Mouse (Mus musculus): ENCODE data around the gene Timm9. TPM values are rescaled to one million over a fixed set of nuclear protein-coding genes. Genes with fewer than 3 reads are reported as not detected.

Timm9 gene
- polyA plus RNA-seq, 1 experiment from 2014 or later: 77.8 TPM

- H3K4me3 ChIP-seq (replicated peaks): no peak overlapping the region
- no peak overlapping the region for H3K27ac ChIP-seq
- H3K4me1 ChIP-seq (replicated peaks): peaks cover 16% of the 10 kb centered on the region
- ATAC-seq (ENCODE audit: insufficient number of reproducible peaks, insufficient read depth, low FRiP score, low TSS enrichment, low read depth): no peak
- no peak overlapping the region for H3K9ac ChIP-seq (replicated peaks)
- peaks cover 64% of the 10 kb centered on the region for H3K36me3 ChIP-seq
- no peaks in the 10 kb centered on the region for H3K9me3 ChIP-seq
- H3K4me2 ChIP-seq: no peak overlapping the region
- no peaks in the 10 kb centered on the region for H3K27me3 ChIP-seq
Observed at GRCm38 (mm10) chr12:71141189-71141588, 4.7 kb upstream of the Timm9 start.

DNA sequence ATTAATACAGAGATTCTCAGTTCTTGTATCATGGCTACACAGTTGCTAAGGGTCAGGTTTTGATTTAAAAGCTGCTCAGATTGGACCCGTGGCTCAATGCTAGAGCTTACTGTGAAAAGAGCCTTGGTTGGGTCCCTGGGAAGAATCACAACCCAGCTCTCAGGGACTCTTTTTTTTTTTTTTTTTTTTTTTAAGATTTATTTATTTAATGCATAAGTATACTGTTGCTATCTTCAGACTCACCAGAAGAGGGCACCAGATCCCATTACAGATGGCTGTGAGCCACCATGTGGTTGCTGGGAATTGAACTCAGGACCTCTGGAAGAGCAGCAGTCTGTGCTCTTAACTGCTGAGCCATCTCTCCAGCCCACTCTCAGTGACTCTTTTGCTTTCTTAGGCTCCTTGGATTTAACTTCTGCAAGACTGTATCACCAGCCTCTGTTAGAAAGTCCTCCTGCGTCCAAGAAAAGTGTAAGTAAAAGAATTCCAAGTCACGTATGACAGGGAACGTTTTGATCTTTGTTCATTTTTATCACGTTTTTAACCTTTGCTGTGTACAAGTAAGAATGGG lies 2.9 kb upstream of the Timm9 start:
- Histone ChIP-seq H3K4me1 (replicated peaks) (peaks cover 26% of the 10 kb centered on the region), H3K27ac (no peak overlapping the region), H3K36me3 (peaks cover 47% of the 10 kb centered on the region), H3K4me3 (replicated peaks) (no peak overlapping the region), H3K9me3 (no peaks in the 10 kb centered on the region), H3K4me2 (peak overlapping the region; percentile 92), H3K9ac (replicated peaks) (no peak overlapping the region), H3K27me3 (no peaks in the 10 kb centered on the region)
- WGBS: 82% methylated on average over 5 of the region's 5 CpGs
- ATAC-seq (ENCODE audit: insufficient number of reproducible peaks, insufficient read depth, low FRiP score, low TSS enrichment, low read depth): no peak

DNA sequence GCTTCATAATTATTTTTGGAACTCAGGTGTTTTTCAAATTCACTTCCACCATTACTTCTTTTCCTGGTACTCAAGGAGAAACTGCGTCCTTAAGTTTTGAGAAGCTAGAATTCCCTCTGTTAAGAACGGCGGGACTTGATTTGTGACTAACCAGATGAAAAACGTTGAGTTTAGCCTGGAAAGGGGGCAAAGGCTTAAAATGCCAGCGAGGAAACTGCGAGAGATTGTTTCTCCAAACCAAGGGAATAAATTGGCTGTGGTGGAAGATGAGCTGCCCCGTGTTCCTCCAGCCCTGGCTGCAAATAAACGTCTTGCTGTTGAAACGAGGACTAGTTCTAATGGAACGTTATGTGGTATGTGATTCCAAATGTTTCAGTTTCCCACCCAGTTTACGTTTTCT lies 1.2 kb upstream of the Timm9 start:
- ATAC-seq (ENCODE audit: insufficient number of reproducible peaks, insufficient read depth, low FRiP score, low TSS enrichment, low read depth): no peak
- H3K36me3 ChIP-seq: peaks cover 38% of the 10 kb centered on the region
- H3K4me3 ChIP-seq (replicated peaks): peak overlapping the region; percentile 93
- no peaks in the 10 kb centered on the region for H3K27me3 ChIP-seq
- WGBS: 8% methylated on average over 11 of the region's 11 CpGs
- H3K9me3 ChIP-seq: no peaks in the 10 kb centered on the region
- H3K9ac ChIP-seq (replicated peaks): peak overlapping the region; percentile 61
- H3K4me2 ChIP-seq: peak overlapping the region; percentile 92
- H3K4me1 ChIP-seq (replicated peaks): peaks cover 26% of the 10 kb centered on the region
- no peak overlapping the region for H3K27ac ChIP-seq

DNA sequence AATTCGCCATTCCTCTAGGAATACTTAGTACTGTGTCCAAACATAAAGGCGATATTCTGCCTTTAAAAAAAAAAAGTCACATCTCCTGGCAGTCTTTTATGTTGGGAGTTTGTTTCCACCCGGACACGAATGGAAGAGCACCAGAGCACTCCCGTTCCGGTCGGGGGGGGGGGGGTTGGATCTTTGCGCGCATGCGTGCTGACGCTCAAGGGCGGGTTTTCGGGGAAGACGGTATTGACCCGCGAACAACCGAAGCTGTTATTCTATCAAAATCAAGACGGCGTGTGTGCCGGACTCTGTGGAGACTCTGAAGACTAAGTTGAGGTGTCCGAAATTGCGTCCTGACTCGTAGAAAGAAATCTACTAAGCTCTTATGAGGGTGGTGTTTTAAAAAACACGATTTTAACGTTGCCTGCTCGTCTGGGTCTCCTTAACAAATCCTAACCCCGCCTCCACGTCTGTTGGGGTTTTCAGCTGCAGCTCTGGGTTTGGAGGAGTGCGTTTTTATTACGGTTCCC lies 549 bp upstream of the Timm9 start:
- WGBS: under 1% methylated on average over 30 of the region's 30 CpGs
- Histone ChIP-seq H3K4me1 (replicated peaks) (peaks cover 26% of the 10 kb centered on the region), H3K9me3 (no peaks in the 10 kb centered on the region), H3K27ac (peak overlapping the region; percentile 78), H3K9ac (replicated peaks) (peak overlapping the region; percentile 88), H3K36me3 (peaks cover 38% of the 10 kb centered on the region), H3K4me3 (replicated peaks) (peak overlapping the region; percentile 93), H3K27me3 (no peaks in the 10 kb centered on the region), H3K4me2 (peak overlapping the region; percentile 92)
- ATAC-seq (ENCODE audit: insufficient number of reproducible peaks, insufficient read depth, low FRiP score, low TSS enrichment, low read depth): peak; percentile 69

DNA sequence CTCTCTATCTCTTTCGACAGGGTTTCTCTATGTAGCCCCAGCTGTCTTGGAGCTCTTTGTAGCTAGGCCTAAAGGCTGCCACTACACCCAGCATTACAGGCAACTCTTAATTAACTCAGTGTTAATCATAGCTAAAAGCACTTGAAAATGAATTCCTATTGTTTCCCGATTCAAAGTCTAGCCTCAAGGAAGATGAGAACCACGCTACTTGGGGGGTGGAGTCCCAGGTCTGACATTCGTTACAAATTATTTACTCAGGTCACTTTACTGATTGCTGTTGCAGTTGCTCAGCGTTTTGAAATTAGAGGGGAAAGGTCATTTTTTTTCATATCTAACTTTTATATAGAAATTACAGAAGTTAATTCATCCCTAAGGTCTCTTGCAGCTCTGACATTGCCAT lies 903 bp downstream of the Timm9 start:
- Histone ChIP-seq H3K27me3 (no peaks in the 10 kb centered on the region), H3K4me1 (replicated peaks) (peaks cover 26% of the 10 kb centered on the region), H3K4me2 (peak overlapping the region; percentile 76), H3K4me3 (replicated peaks) (peak overlapping the region; percentile 93), H3K27ac (no peak overlapping the region), H3K9ac (replicated peaks) (no peak overlapping the region), H3K36me3 (peaks cover 27% of the 10 kb centered on the region), H3K9me3 (no peaks in the 10 kb centered on the region)
- WGBS: 27% methylated on average over 5 of the region's 5 CpGs
- ATAC-seq (ENCODE audit: insufficient number of reproducible peaks, insufficient read depth, low FRiP score, low TSS enrichment, low read depth): no peak

GRCm38 (mm10) chr12:71123286-71123685 lies 13.2 kb downstream of the Timm9 start:
- H3K27me3 ChIP-seq: no peaks in the 10 kb centered on the region
- H3K9me3 ChIP-seq: no peaks in the 10 kb centered on the region
- H3K4me1 ChIP-seq (replicated peaks): no peaks in the 10 kb centered on the region
- H3K4me3 ChIP-seq (replicated peaks): no peak overlapping the region
- peaks cover 46% of the 10 kb centered on the region for H3K36me3 ChIP-seq
- no peak overlapping the region for H3K27ac ChIP-seq
- no peak overlapping the region for H3K9ac ChIP-seq (replicated peaks)
- WGBS: 89% methylated on average over 9 of the region's 9 CpGs
- no peak for ATAC-seq (ENCODE audit: insufficient number of reproducible peaks, insufficient read depth, low FRiP score, low TSS enrichment, low read depth)
- no peak overlapping the region for H3K4me2 ChIP-seq

GRCm38 (mm10) chr12:71122731-71123130 lies 13.8 kb downstream of the Timm9 start:
- H3K36me3 ChIP-seq: peaks cover 45% of the 10 kb centered on the region
- H3K4me3 ChIP-seq (replicated peaks): no peak overlapping the region
- ATAC-seq (ENCODE audit: insufficient number of reproducible peaks, insufficient read depth, low FRiP score, low TSS enrichment, low read depth): no peak
- WGBS: 92% methylated on average over 10 of the region's 10 CpGs
- H3K27me3 ChIP-seq: no peaks in the 10 kb centered on the region
- H3K4me1 ChIP-seq (replicated peaks): no peaks in the 10 kb centered on the region
- no peak overlapping the region for H3K9ac ChIP-seq (replicated peaks)
- H3K27ac ChIP-seq: no peak overlapping the region
- H3K9me3 ChIP-seq: no peaks in the 10 kb centered on the region
- no peak overlapping the region for H3K4me2 ChIP-seq

GRCm38 (mm10) chr12:71116411-71116810 lies 20.1 kb downstream of the Timm9 start:
- Histone ChIP-seq H3K36me3 (peaks cover 1% of the 10 kb centered on the region; the same call in 1 of the 2 replicates), H3K9me3 (no peaks in the 10 kb centered on the region), H3K4me3 (replicated peaks) (no peak overlapping the region), H3K27me3 (peaks cover 4% of the 10 kb centered on the region), H3K4me1 (replicated peaks) (peaks cover 8% of the 10 kb centered on the region), H3K4me2 (no peak overlapping the region), H3K27ac (no peak overlapping the region), H3K9ac (replicated peaks) (no peak overlapping the region)
- WGBS: 80% methylated on average over 5 of the region's 5 CpGs
- ATAC-seq (ENCODE audit: insufficient number of reproducible peaks, insufficient read depth, low FRiP score, low TSS enrichment, low read depth): no peak

DNA sequence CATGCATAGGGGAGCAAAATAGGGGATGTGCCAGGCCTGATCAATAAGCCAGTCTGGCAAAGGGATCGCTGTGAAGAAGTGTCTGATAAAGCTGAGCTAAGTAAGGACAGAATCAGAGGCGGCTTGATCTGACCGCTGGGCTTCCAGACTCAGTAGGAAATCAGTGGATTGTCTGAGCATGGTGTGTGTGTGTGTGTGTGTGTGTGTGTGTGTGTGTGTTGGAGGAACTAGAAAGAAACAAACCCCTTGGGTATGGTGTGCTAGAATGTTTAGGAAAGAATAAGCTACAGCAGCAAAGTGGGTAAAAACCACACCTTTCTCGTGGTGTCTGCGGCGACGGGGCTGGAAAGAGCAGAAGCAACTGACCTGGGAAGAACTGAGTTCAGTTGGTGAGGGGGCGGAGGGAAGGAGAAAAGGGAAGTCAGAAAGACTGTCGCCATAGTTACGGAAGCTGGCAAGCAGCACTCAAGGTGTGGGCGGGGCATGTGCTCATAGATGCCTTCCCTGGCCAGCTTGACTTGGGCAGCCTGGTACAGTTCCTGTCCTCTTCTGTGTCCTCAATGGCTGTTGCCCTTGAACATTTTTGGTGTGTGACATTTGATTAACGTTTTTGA lies 22.7 kb downstream of the Timm9 start:
- Histone ChIP-seq H3K4me2 (peak overlapping the region; percentile 33), H3K9me3 (no peaks in the 10 kb centered on the region), H3K36me3 (no peaks in the 10 kb centered on the region), H3K27me3 (peaks cover 8% of the 10 kb centered on the region), H3K4me3 (replicated peaks) (no peak overlapping the region), H3K4me1 (replicated peaks) (peaks cover 11% of the 10 kb centered on the region), H3K27ac (no peak overlapping the region), H3K9ac (replicated peaks) (no peak overlapping the region)
- WGBS: 32% methylated on average over 12 of the region's 12 CpGs
- no peak for ATAC-seq (ENCODE audit: insufficient number of reproducible peaks, insufficient read depth, low FRiP score, low TSS enrichment, low read depth)

GRCm38 (mm10) chr12:71113074-71113473 lies 23.4 kb downstream of the Timm9 start:
- ATAC-seq (ENCODE audit: insufficient number of reproducible peaks, insufficient read depth, low FRiP score, low TSS enrichment, low read depth): no peak
- Histone ChIP-seq H3K4me2 (no peak overlapping the region), H3K9me3 (no peaks in the 10 kb centered on the region), H3K4me3 (replicated peaks) (no peak overlapping the region), H3K9ac (replicated peaks) (no peak overlapping the region), H3K36me3 (no peaks in the 10 kb centered on the region), H3K27ac (no peak overlapping the region), H3K4me1 (replicated peaks) (peaks cover 11% of the 10 kb centered on the region), H3K27me3 (peaks cover 8% of the 10 kb centered on the region)
- WGBS: 85% methylated on average over 10 of the region's 10 CpGs

GRCm38 (mm10) chr12:71111331-71111730 lies 25.2 kb downstream of the Timm9 start, which contains the start of gene Tomm20l:
Gene Tomm20l (plus strand): TSS chr12:71111428.
- 8% methylated on average over 33 of the region's 33 CpGs for WGBS
- Histone ChIP-seq H3K27ac (no peak within 1 kb of the TSS), H3K27me3 (peaks cover 8% of the 10 kb centered on the region), H3K4me1 (replicated peaks) (peaks cover 11% of the 10 kb centered on the region), H3K4me3 (replicated peaks) (peak within 1 kb of the TSS; percentile 32), H3K4me2 (peak within 1 kb of the TSS; percentile 60), H3K36me3 (no peaks in the 10 kb centered on the region), H3K9me3 (no peaks in the 10 kb centered on the region), H3K9ac (replicated peaks) (peak within 1 kb of the TSS; percentile 40)
- ATAC-seq (ENCODE audit: insufficient number of reproducible peaks, insufficient read depth, low FRiP score, low TSS enrichment, low read depth): no peak
